Mouse (Mus musculus) thymus, postnatal 0 days (tissue): ENCODE results near the gene Gm20737. TPM values are rescaled to one million over a fixed set of nuclear protein-coding genes. Genes with fewer than 3 reads are reported as not detected.
"Not testable (repeated sequence)": the region's sequence is repeated elsewhere in the genome, so short reads cannot be mapped to it uniquely, and the experiment has no call there.

Experiments
- DNase-seq: peaks from one replicate; pipeline ENCODE4 v3.0.0-alpha.2; 2015; ENCODE audit warnings: low spot score
- polyA plus RNA-seq: library from polyadenylated mRNA; unstranded; fragments of >200 nt; fragmentation: Nextera tagmentation; extraction: Ambion mirVana; gene quantifications from 2 replicates; pipeline ENCODE4 v1.2.1, GENCODE M21; 2015

Gene Gm20737
- polyA plus RNA-seq = not detected in 2 replicates

GRCm38 (mm10) chrY:10535942-10536341 is at the start of gene Gm20737:
Gene Gm20737 (minus strand): TSS chrY:10536042.
- not testable (repeated sequence) for DNase-seq

DNA sequence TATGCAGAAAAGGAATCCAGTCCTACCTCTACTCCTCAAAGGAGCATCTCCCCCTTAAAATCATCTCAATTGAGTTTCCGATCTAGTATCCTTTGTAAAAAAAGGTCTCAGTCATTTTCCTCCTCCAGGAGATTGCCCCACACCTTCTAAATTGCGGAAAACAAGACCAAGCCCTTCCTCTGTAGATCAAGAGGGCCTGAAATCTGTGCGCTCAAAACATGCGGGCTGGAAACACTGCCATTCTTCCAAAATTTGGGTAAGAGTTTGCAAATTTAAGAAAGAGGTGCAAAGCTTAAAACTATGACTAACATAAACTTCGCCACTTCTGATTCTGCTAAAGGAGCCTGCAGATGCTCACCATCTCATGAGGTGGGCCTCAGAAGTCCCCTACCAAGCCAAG is 17.3 kb upstream of the Gm20737 start, which contains the start of gene Gm21775:
Gene Gm21775 (plus strand): TSS at position 301 of the 400 bp plus-strand sequence.
- DNase-seq = not testable (repeated sequence)

Other genes with a start within 250 kb of the Gm20737 start
- not detected in 2 replicates for gene Gm20834, start 211.5 kb downstream of the Gm20737 start, polyA plus RNA-seq
- gene Gm28510, start 123.3 kb downstream of the Gm20737 start, polyA plus RNA-seq = not detected in 2 replicates
- gene Gm21775, start 17.4 kb upstream of the Gm20737 start, polyA plus RNA-seq = not detected in 2 replicates
- gene Gm21900, start 80.3 kb upstream of the Gm20737 start, polyA plus RNA-seq = not detected in 2 replicates
- not detected in 2 replicates for gene Gm20777, start 216.4 kb upstream of the Gm20737 start, polyA plus RNA-seq